Mouse (Mus musculus) cortical plate, adult 2 months (tissue): ENCODE measurements around the gene Mettl16.

Experiments
- CTCF ChIP-seq: fragments of 200-500 bp; IDR thresholded peaks from 2 replicates; pipeline ENCODE4 v1.5.1; 2011; ENCODE audit warnings: mild to moderate bottlenecking, control low read depth, low read length; ENCODE audit not compliant: insufficient read depth; ENCODE audit errors: extremely low read depth
- POLR2A ChIP-seq: fragments of 200-500 bp; IDR thresholded peaks from 2 replicates; pipeline ENCODE4 v1.6.1; 2011; ENCODE audit warnings: mild to moderate bottlenecking, low read length, control low read depth; ENCODE audit not compliant: insufficient read depth; ENCODE audit errors: extremely low read depth

- TF ChIP-seq POLR2A (no peak), CTCF (no peak)
These were observed 19.8 kb upstream of the Mettl16 start for GRCm38 (mm10) chr11:74750662-74751351.
